Mouse (Mus musculus): Measurements from ENCODE around the gene Gm21680. TPM values are rescaled to one million over a fixed set of nuclear protein-coding genes. Genes with fewer than 3 reads are reported as not detected.

Gene Gm21680
- polyA plus RNA-seq, 1 experiment from 2014 or later, result 0.08 TPM

Other genes starting within 250 kb of the Gm21680 start
- 3.8 and 4.1 TPM in 2 replicates for gene Actr3b, start 212.7 kb downstream of the Gm21680 start, polyA plus RNA-seq (2015; fragmentation: Nextera tagmentation; extraction: Ambion mirVana)
- 0.05 TPM in 1 of 2 replicates, not detected in the other for gene Gm21663, start 30.3 kb downstream of the Gm21680 start, polyA plus RNA-seq (2015; fragmentation: Nextera tagmentation; extraction: Ambion mirVana)
- gene Gm21671, start 18.2 kb downstream of the Gm21680 start, polyA plus RNA-seq (2015; fragmentation: Nextera tagmentation; extraction: Ambion mirVana), result 0.06 TPM in 1 of 2 replicates, not detected in the other
- gene Gm21698, start 16.0 kb upstream of the Gm21680 start, polyA plus RNA-seq (2015; fragmentation: Nextera tagmentation; extraction: Ambion mirVana), result 0.17 TPM in 1 of 2 replicates, not detected in the other
- gene Gm1979, start 32.1 kb upstream of the Gm21680 start, polyA plus RNA-seq (2015; fragmentation: Nextera tagmentation; extraction: Ambion mirVana), result 0.12 TPM in 1 of 2 replicates, not detected in the other
- not detected in 2 replicates for gene Gm5862, start 50.3 kb upstream of the Gm21680 start, polyA plus RNA-seq (2015; fragmentation: Nextera tagmentation; extraction: Ambion mirVana)
- gene Speer4a, start 66.9 kb upstream of the Gm21680 start, polyA plus RNA-seq (2015; fragmentation: Nextera tagmentation; extraction: Ambion mirVana), result 0.06 and 0.08 TPM in 2 replicates
- not detected in 2 replicates for gene Gm7347, start 85.9 kb upstream of the Gm21680 start, polyA plus RNA-seq (2015; fragmentation: Nextera tagmentation; extraction: Ambion mirVana)
- gene Gm10471, start 116.6 kb upstream of the Gm21680 start, polyA plus RNA-seq (2015; fragmentation: Nextera tagmentation; extraction: Ambion mirVana), result 0.05 TPM in 1 of 2 replicates, not detected in the other
- gene 5031410I06Rik, start 132.7 kb upstream of the Gm21680 start, polyA plus RNA-seq (2015; fragmentation: Nextera tagmentation; extraction: Ambion mirVana), result not detected in 2 replicates
- gene Gm10220, start 148.8 kb upstream of the Gm21680 start, polyA plus RNA-seq (2015; fragmentation: Nextera tagmentation; extraction: Ambion mirVana), result 0.08 TPM in 1 of 2 replicates, not detected in the other